Mouse (Mus musculus): ENCODE measurements around the gene Prdm16. TPM values are rescaled to one million over a fixed set of nuclear protein-coding genes. Genes with fewer than 3 reads are reported as not detected.

Prdm16 gene
- total RNA-seq, 1 experiment: 3.1 TPM

DNA sequence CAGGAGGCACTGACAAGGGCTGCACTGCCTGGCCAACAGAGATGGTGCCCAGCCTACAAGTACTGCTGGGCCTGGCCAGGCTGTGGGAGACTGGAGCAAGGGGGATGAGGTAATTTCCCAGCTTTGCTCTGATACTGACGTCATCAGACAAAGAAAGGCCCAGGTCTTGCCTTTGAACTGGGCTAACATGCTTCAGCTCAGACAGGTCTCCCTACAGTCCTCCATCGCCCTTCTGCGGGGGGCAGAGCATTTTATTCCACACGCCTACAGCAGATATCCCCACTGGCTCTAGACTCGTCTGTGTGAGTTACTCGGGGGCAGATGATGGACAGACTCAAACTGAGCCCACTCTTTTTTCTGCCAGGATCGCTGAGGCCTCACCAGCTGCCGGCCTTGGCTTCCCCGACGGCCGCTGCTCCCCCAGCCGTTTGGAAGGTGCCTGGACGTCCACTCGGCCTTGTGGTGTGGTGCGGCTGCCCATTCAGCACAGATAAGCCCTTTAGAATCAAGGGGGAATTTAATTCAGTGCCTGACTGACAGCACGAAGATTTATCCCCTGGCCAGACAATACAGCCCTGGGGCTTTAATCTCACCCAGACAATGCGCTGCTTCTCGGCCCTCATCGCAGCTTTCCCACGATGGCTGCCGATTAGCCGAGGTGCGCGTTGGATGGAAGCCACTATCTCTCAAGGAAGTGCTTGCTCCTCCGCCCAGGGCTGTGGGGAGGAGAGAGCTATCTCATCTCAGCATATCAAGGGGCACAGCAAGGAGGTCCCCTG is 32.8 kb downstream of the Prdm16 start:
- Histone ChIP-seq H3K4me1 (ENCODE audit: control insufficient read depth in 2 of 2, insufficient read depth in 2 of 2, low read length in 2 of 2, poor library complexity in 1 of 2) (peaks cover 6 to 29% of the 10 kb centered on the region in 2 experiments), H3K9ac (ENCODE audit: insufficient read depth, low read depth, low read length, poor library complexity, severe bottlenecking) (no peak overlapping the region), H3K9me3 (ENCODE audit: control insufficient read depth, insufficient read depth, low read depth, low read length) (no peaks in the 10 kb centered on the region), H3K36me3 (ENCODE audit: control insufficient read depth, insufficient read depth, low read length, poor library complexity, severe bottlenecking) (no peaks in the 10 kb centered on the region), H3K4me3 (ENCODE audit: insufficient read depth in 1 of 2, low read depth in 1 of 2, low read length in 2 of 2, poor library complexity in 1 of 2, severe bottlenecking in 1 of 2) (no peak overlapping the region), H3K27ac (ENCODE audit: insufficient read depth, low read depth, low read length, poor library complexity, severe bottlenecking) (no peak overlapping the region)
- in situ Hi-C loops (cut with MboI; ENCODE audit: low sequenced_read_pairs in 2 of 2, unreplicated experiment in 2 of 2): no loop called here
- TF ChIP-seq ZC3H11A (IDR thresholded peaks at IDR 0.05; ENCODE audit: borderline replicate concordance, low read depth, low read length) (no peak), ZNF384 (IDR thresholded peaks at IDR 0.05; ENCODE audit: low read depth, low read length) (no peak), HCFC1 (IDR thresholded peaks at IDR 0.05; ENCODE audit: borderline replicate concordance, insufficient read depth, low read length) (no peak), CHD2 (IDR thresholded peaks at IDR 0.05; ENCODE audit: low read depth, low read length) (no peak), MAFK (IDR thresholded peaks at IDR 0.05; ENCODE audit: insufficient read depth, low read depth, low read length) (no peak)
- no peak for DNase-seq (ENCODE audit: low read depth, low spot score)

DNA sequence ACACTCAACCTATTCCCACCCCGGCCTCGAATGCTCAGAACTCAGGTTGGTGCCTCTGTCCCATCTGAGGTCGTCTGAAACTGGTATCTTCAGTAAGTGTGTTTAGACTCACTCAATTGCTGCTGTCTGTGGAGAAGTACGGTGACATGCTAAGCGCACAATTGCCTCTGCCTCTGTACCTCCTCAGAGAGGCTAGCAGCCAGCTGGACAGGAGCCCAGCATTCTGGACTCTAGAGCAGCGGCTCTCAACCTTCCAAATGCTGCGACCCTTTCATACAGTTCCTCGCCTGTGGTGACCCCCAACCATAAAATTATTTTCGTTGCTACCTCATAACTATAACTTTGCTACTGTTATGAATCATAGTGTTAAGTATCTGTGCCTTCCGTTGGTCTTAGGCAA is 34.3 kb downstream of the Prdm16 start:
- no peak for TF ChIP-seq HCFC1 (IDR thresholded peaks at IDR 0.05; ENCODE audit: borderline replicate concordance, insufficient read depth, low read length)
- TF ChIP-seq CHD2 (IDR thresholded peaks at IDR 0.05; ENCODE audit: low read depth, low read length): no peak
- no peak for TF ChIP-seq MAFK (IDR thresholded peaks at IDR 0.05; ENCODE audit: insufficient read depth, low read depth, low read length)
- no peak for TF ChIP-seq ZC3H11A (IDR thresholded peaks at IDR 0.05; ENCODE audit: borderline replicate concordance, low read depth, low read length)
- no peak for TF ChIP-seq ZNF384 (IDR thresholded peaks at IDR 0.05; ENCODE audit: low read depth, low read length)
- no peak overlapping the region for H3K9ac ChIP-seq (ENCODE audit: insufficient read depth, low read depth, low read length, poor library complexity, severe bottlenecking)
- DNase-seq (ENCODE audit: low read depth, low spot score): no peak
- in situ Hi-C loops (cut with MboI; ENCODE audit: low sequenced_read_pairs in 2 of 2, unreplicated experiment in 2 of 2): no loop called here
- H3K4me3 ChIP-seq (ENCODE audit: insufficient read depth in 1 of 2, low read depth in 1 of 2, low read length in 2 of 2, poor library complexity in 1 of 2, severe bottlenecking in 1 of 2): no peak overlapping the region
- peaks cover 6 to 29% of the 10 kb centered on the region in 2 experiments for H3K4me1 ChIP-seq (ENCODE audit: control insufficient read depth in 2 of 2, insufficient read depth in 2 of 2, low read length in 2 of 2, poor library complexity in 1 of 2)
- no peak overlapping the region for H3K27ac ChIP-seq (ENCODE audit: insufficient read depth, low read depth, low read length, poor library complexity, severe bottlenecking)
- no peaks in the 10 kb centered on the region for H3K9me3 ChIP-seq (ENCODE audit: control insufficient read depth, insufficient read depth, low read depth, low read length)
- H3K36me3 ChIP-seq (ENCODE audit: control insufficient read depth, insufficient read depth, low read length, poor library complexity, severe bottlenecking): no peaks in the 10 kb centered on the region

DNA sequence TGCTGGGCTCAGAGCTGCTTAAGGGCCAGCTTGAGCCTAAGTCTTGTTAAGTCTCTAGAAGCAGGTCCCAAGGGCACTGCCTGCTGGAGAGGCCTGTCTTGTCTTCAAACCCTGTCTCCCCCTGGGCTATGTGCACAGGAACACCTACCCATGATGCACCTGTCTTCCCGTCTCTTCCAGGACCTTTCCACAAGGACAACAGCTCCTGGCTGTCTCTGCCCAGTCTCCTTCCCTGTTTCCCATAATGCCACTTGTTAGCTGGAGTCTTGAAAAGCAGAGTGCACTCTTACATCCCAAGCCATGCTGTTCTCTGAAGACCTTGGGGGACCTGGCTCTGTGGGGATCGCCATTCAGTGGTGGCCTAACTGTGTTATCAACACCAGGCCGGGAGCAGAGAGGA is 35.7 kb downstream of the Prdm16 start:
- in situ Hi-C loops (cut with MboI; ENCODE audit: low sequenced_read_pairs in 2 of 2, unreplicated experiment in 2 of 2): no loop called here
- Histone ChIP-seq H3K4me1 (ENCODE audit: control insufficient read depth in 2 of 2, insufficient read depth in 2 of 2, low read length in 2 of 2, poor library complexity in 1 of 2) (peaks cover 6 to 29% of the 10 kb centered on the region in 2 experiments), H3K36me3 (ENCODE audit: control insufficient read depth, insufficient read depth, low read length, poor library complexity, severe bottlenecking) (no peaks in the 10 kb centered on the region), H3K4me3 (ENCODE audit: insufficient read depth in 1 of 2, low read depth in 1 of 2, low read length in 2 of 2, poor library complexity in 1 of 2, severe bottlenecking in 1 of 2) (no peak overlapping the region), H3K9me3 (ENCODE audit: control insufficient read depth, insufficient read depth, low read depth, low read length) (no peaks in the 10 kb centered on the region), H3K9ac (ENCODE audit: insufficient read depth, low read depth, low read length, poor library complexity, severe bottlenecking) (no peak overlapping the region), H3K27ac (ENCODE audit: insufficient read depth, low read depth, low read length, poor library complexity, severe bottlenecking) (no peak overlapping the region; the same call in 1 of the 2 replicates)
- no peak for DNase-seq (ENCODE audit: low read depth, low spot score)
- TF ChIP-seq CHD2 (IDR thresholded peaks at IDR 0.05; ENCODE audit: low read depth, low read length) (no peak), ZNF384 (IDR thresholded peaks at IDR 0.05; ENCODE audit: low read depth, low read length) (no peak), MAFK (IDR thresholded peaks at IDR 0.05; ENCODE audit: insufficient read depth, low read depth, low read length) (no peak), ZC3H11A (IDR thresholded peaks at IDR 0.05; ENCODE audit: borderline replicate concordance, low read depth, low read length) (no peak), HCFC1 (IDR thresholded peaks at IDR 0.05; ENCODE audit: borderline replicate concordance, insufficient read depth, low read length) (no peak)

- DNase-seq (ENCODE audit: low read depth, low spot score): peak; percentile 31
- Histone ChIP-seq H3K4me1 (ENCODE audit: control insufficient read depth in 2 of 2, insufficient read depth in 2 of 2, low read length in 2 of 2, poor library complexity in 1 of 2) (peaks cover 6 to 29% of the 10 kb centered on the region in 2 experiments), H3K9ac (ENCODE audit: insufficient read depth, low read depth, low read length, poor library complexity, severe bottlenecking) (no peak overlapping the region), H3K36me3 (ENCODE audit: control insufficient read depth, insufficient read depth, low read length, poor library complexity, severe bottlenecking) (no peaks in the 10 kb centered on the region), H3K27ac (ENCODE audit: insufficient read depth, low read depth, low read length, poor library complexity, severe bottlenecking) (no peak overlapping the region), H3K4me3 (ENCODE audit: insufficient read depth in 1 of 2, low read depth in 1 of 2, low read length in 2 of 2, poor library complexity in 1 of 2, severe bottlenecking in 1 of 2) (no peak overlapping the region), H3K9me3 (ENCODE audit: control insufficient read depth, insufficient read depth, low read depth, low read length) (no peaks in the 10 kb centered on the region)
- in situ Hi-C loops (cut with MboI; ENCODE audit: low sequenced_read_pairs in 2 of 2, unreplicated experiment in 2 of 2): no loop called here
- no peak for TF ChIP-seq ZC3H11A (IDR thresholded peaks at IDR 0.05; ENCODE audit: borderline replicate concordance, low read depth, low read length)
- no peak for TF ChIP-seq ZNF384 (IDR thresholded peaks at IDR 0.05; ENCODE audit: low read depth, low read length)
- no peak for TF ChIP-seq MAFK (IDR thresholded peaks at IDR 0.05; ENCODE audit: insufficient read depth, low read depth, low read length)
- TF ChIP-seq HCFC1 (IDR thresholded peaks at IDR 0.05; ENCODE audit: borderline replicate concordance, insufficient read depth, low read length): no peak
- no peak for TF ChIP-seq CHD2 (IDR thresholded peaks at IDR 0.05; ENCODE audit: low read depth, low read length)
These were observed 36.7 kb downstream of the Prdm16 start for GRCm38 (mm10) chr4:154599977-154600376.
